Mouse (Mus musculus) heart, adult 2 months (tissue): ENCODE data around the gene 4632433K11Rik. TPM values are rescaled to one million over a fixed set of nuclear protein-coding genes. Genes with fewer than 3 reads are reported as not detected.
A peak's percentile ranks its signal among the peaks of the same experiment; 100 is the strongest.
"Not testable (repeated sequence)": the region's sequence is repeated elsewhere in the genome, so short reads cannot be mapped to it uniquely, and the experiment has no call there.

Source experiments
- DNase-seq, 2 experiments: peaks; one replicate each; pipeline ENCODE4 v3.0.0; 2021
- H3K27ac ChIP-seq: fragments of 200-600 bp; 2 replicates; pipeline ENCODE4 v1.8.1; 2022
- H3K27me3 ChIP-seq: fragments of 200-500 bp; 2 replicates; pipeline ENCODE4 v1.6.1; 2012; ENCODE audit warnings: mild to moderate bottlenecking, low read length, inconsistent platforms, mixed read lengths; ENCODE audit not compliant: control insufficient read depth, insufficient read depth
- H3K36me3 ChIP-seq: fragments of 200-500 bp; 2 replicates; pipeline ENCODE4 v1.6.1; 2012; ENCODE audit warnings: low read length, inconsistent platforms; ENCODE audit not compliant: control insufficient read depth, insufficient read depth
- H3K4me1 ChIP-seq: fragments of 200-500 bp; 2 replicates; pipeline ENCODE4 v1.6.1; 2011; ENCODE audit warnings: low read length; ENCODE audit not compliant: control insufficient read depth, insufficient read depth
- H3K4me3 ChIP-seq: fragments of 200-600 bp; 2 replicates; pipeline ENCODE4 v1.8.1; 2022
- H3K79me2 ChIP-seq: fragments of 200-500 bp; replicated peaks from 2 replicates; pipeline ENCODE4 v1.6.1; 2012; ENCODE audit warnings: mild to moderate bottlenecking, inconsistent platforms, low read length, moderate library complexity, mixed read lengths; ENCODE audit not compliant: control insufficient read depth, insufficient read depth
- H3K9ac ChIP-seq: fragments of 200-500 bp; 2 replicates; pipeline ENCODE4 v1.6.1; 2012; ENCODE audit warnings: low read depth, mild to moderate bottlenecking, control low read depth, inconsistent platforms, low read length, mixed read lengths
- CTCF ChIP-seq: fragments of 200-600 bp; IDR thresholded peaks from 2 replicates; pipeline ENCODE4 v1.8.1; 2022; ENCODE audit warnings: antibody characterized with exemption, mild to moderate bottlenecking, moderate library complexity
- EP300 ChIP-seq: fragments of 200-500 bp; IDR thresholded peaks from 2 replicates; pipeline ENCODE4 v1.6.1; 2011; ENCODE audit warnings: low read depth, low read length, control low read depth; ENCODE audit not compliant: insufficient read depth
- POLR2A ChIP-seq: fragments of 200-500 bp; IDR thresholded peaks from 2 replicates; pipeline ENCODE4 v1.6.1; 2011; ENCODE audit warnings: mild to moderate bottlenecking, low read depth, low read length, control low read depth; ENCODE audit not compliant: insufficient read depth
- WGBS: fragments of 180-500 bp; shearing (Covaris S2); methylation state at CpG from one replicate; pipeline ENCODE4 v1.1.7; 2018; 5-methylcytosine and 5-hydroxymethylcytosine counted together
- intact Hi-C: fragments of 180-260 bp; cut with DNase I; formaldehyde crosslinking; loops from one replicate; pipeline ENCODE4 v1.15.1; 2025
- polyA plus RNA-seq: library from polyadenylated mRNA; depleted of rRNA; stranded (reverse); fragments of >200 nt; gene quantifications from 2 replicates; pipeline ENCODE4 v1.2.3, GENCODE M21; 2012
- total RNA-seq, 2 experiments: library from RNA; stranded (reverse); gene quantifications; 2 replicates each; pipeline ENCODE4 v1.2.3; 2021

Gene 4632433K11Rik
- total and polyA plus RNA-seq, 3 experiments = not detected

- intact Hi-C loops = loop anchor here (2.0 kb wide), 2 partner anchors 17 to 55 kb away; partner anchors contain the start of gene Zfp580
- DNase-seq = peak; percentile 88 to 93
- H3K79me2 ChIP-seq = no peaks in the 10 kb centered on the region
- H3K27ac ChIP-seq = peak within 1 kb of the TSS; percentile 75
- peaks cover 5% of the 10 kb centered on the region for H3K4me1 ChIP-seq
- peak within 1 kb of the TSS; percentile 78 for H3K4me3 ChIP-seq
- no peaks in the 10 kb centered on the region for H3K36me3 ChIP-seq
- H3K9ac ChIP-seq = peak within 1 kb of the TSS; percentile 88
- no peaks in the 10 kb centered on the region for H3K27me3 ChIP-seq
- 4% methylated on average over 20 of the region's 26 CpGs for WGBS
- TF ChIP-seq EP300 = 0 out of 2 replicates have a peak, but pooled peaks have one; percentile 67
- TF ChIP-seq CTCF = no peak
- peak; percentile 34; the same call in 1 of the 2 replicates for TF ChIP-seq POLR2A
These were observed 37.7 kb upstream of the 4632433K11Rik start, which contains the start of gene Zfp579 for GRCm38 (mm10) chr7:4996003-4996895. Gene Zfp579, minus strand, starts transcription at chr7:4996158.

GRCm38 (mm10) chr7:4996934-4997333 is 37.0 kb upstream of the 4632433K11Rik start:
- WGBS = 46% methylated on average over 8 of the region's 8 CpGs
- H3K4me3 ChIP-seq = no peak overlapping the region
- intact Hi-C loops = loop anchor here (2.0 kb wide), 2 partner anchors 16 to 54 kb away; partner anchors contain the start of gene Zfp580

DNA sequence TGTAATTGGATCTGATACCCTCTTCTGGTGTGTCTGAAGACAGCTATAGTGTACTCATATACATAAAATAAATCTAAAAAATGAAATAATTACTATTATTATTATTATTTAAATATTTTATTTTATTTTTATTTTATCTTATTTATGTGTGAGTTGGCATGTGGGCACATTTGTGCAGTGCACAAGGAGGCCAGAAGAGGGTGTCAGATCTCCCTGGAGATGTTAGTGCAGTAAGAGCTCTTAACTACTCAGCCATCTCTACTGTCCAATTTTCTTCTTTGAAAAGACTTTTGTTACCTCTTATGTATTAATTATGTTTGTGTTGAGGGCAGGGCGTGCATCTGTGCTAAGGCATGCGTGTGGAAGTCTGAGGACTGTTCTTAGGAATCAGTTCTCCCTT is 34.0 kb upstream of the 4632433K11Rik start:
- Histone ChIP-seq H3K27ac (no peak overlapping the region), H3K79me2 (no peaks in the 10 kb centered on the region), H3K27me3 (no peaks in the 10 kb centered on the region), H3K36me3 (no peaks in the 10 kb centered on the region), H3K9ac (no peak overlapping the region), H3K4me3 (no peak overlapping the region), H3K4me1 (peaks cover 5% of the 10 kb centered on the region)
- no peak for TF ChIP-seq POLR2A
- peak; percentile 64 for TF ChIP-seq CTCF
- TF ChIP-seq EP300 = no peak
- 68% methylated on average over 2 of the region's 2 CpGs for WGBS
- no peak for DNase-seq
- intact Hi-C loops = loop anchor here (1.0 kb wide), 1 partner anchor 47 kb away; no protein-coding TSS in a partner anchor

More at GRCm38 (mm10) chr7:4996934-4997333, 37.0 kb upstream of the 4632433K11Rik start:
- TF ChIP-seq EP300 (no peak), POLR2A (no peak), CTCF (no peak)
- no peak overlapping the region for H3K9ac ChIP-seq
- H3K27me3 ChIP-seq = no peaks in the 10 kb centered on the region
- no peaks in the 10 kb centered on the region for H3K36me3 ChIP-seq
- H3K4me1 ChIP-seq = peaks cover 5% of the 10 kb centered on the region
- no peaks in the 10 kb centered on the region for H3K79me2 ChIP-seq
- no peak for DNase-seq
- H3K27ac ChIP-seq = no peak overlapping the region

DNA sequence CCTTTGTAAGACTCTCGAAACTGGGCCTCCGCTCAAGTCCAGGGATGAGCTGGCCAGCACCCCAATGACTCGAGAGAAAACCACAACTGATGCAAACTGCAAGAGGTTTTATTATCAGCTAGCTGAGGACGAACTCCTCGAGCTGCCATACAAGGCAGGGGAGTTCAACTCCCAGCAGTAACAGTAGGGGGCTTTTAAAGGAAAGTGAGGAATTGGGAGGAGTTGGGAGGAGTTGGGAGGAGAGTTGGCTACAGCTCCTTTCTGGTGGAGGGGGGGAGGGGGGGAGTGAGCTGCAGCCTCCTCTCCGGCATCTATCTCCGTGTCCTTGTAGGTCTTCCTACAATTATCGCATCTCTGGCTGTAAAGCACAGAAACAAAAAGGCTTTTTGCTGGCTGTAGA is 31.0 kb upstream of the 4632433K11Rik start:
- H3K27me3 ChIP-seq, H3K36me3 ChIP-seq, DNase-seq, H3K4me1 ChIP-seq, intact Hi-C loops, H3K4me3 ChIP-seq, H3K27ac ChIP-seq, H3K79me2 ChIP-seq, H3K9ac ChIP-seq: not testable (repeated sequence)
- 70% methylated on average over 8 of the region's 8 CpGs for WGBS

DNA sequence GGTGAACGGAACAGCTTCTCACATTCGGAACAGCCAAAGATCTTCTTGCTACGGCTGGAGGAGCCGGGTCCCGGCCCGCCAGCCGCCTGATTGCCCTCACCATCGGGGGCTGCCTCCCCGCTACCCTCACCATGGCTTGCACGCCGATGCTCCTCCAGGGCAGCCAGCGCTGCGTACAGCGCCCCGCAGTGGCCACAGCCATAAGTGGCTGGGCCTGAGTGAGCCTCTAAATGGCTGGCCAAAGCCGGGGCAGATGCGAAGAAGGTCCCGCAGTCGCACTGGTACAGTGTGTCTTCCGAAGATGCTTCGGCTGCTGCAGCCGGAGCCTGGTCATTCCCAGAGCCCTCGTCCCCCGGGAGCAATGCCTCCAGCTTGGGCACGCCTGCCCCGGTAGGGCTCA is 25.7 kb upstream of the 4632433K11Rik start:
- 95% methylated on average over 26 of the region's 26 CpGs for WGBS
- H3K27ac ChIP-seq = no peak overlapping the region
- no peak overlapping the region for H3K9ac ChIP-seq
- no peaks in the 10 kb centered on the region for H3K27me3 ChIP-seq
- intact Hi-C loops = no loop called here
- H3K4me1 ChIP-seq = no peaks in the 10 kb centered on the region
- H3K4me3 ChIP-seq = no peak overlapping the region
- no peaks in the 10 kb centered on the region for H3K36me3 ChIP-seq
- TF ChIP-seq EP300 (no peak), POLR2A (no peak), CTCF (no peak)
- H3K79me2 ChIP-seq = no peaks in the 10 kb centered on the region
- no peak for DNase-seq
